Mouse (Mus musculus) forebrain, embryonic 16.5 days (tissue): ENCODE data around the gene Kctd12. TPM values are rescaled to one million over a fixed set of nuclear protein-coding genes. Genes with fewer than 3 reads are reported as not detected.
A peak's percentile ranks its signal among the peaks of the same experiment; 100 is the strongest.

Experiments
- ATAC-seq: fragments of 200-750 bp; cut with Nextera tagmentation; 2 replicates; pipeline ENCODE4 v1.8.0; 2017; ENCODE audit warnings: mild to moderate bottlenecking, moderate library complexity
- H3K27ac ChIP-seq: fragments of 300-500 bp; sonication (generic); 2 replicates; pipeline ENCODE4 v1.5.1; 2014; ENCODE audit warnings: low read length, control low read depth
- H3K27me3 ChIP-seq: fragments of 300-500 bp; sonication (generic); replicated peaks from 2 replicates; pipeline ENCODE4 v1.6.1; 2014; ENCODE audit warnings: low read length; ENCODE audit not compliant: control insufficient read depth, insufficient read depth
- H3K36me3 ChIP-seq: fragments of 300-500 bp; sonication (generic); 2 replicates; pipeline ENCODE4 v1.6.1; 2014; ENCODE audit not compliant: control insufficient read depth, insufficient read depth
- H3K4me1 ChIP-seq: fragments of 300-500 bp; sonication (generic); replicated peaks from 2 replicates; pipeline ENCODE4 v1.6.1; 2014; ENCODE audit warnings: low read length; ENCODE audit not compliant: control insufficient read depth, insufficient read depth
- H3K4me2 ChIP-seq: fragments of 300-500 bp; sonication (generic); 2 replicates; pipeline ENCODE4 v1.6.1; 2014; ENCODE audit warnings: mild to moderate bottlenecking, low read length, control low read depth
- H3K4me3 ChIP-seq: fragments of 300-500 bp; sonication (generic); replicated peaks from 2 replicates; pipeline ENCODE4 v1.5.1; 2014; ENCODE audit warnings: mild to moderate bottlenecking, low read length, control low read depth
- H3K9ac ChIP-seq: fragments of 300-500 bp; sonication (generic); replicated peaks from 2 replicates; pipeline ENCODE4 v1.6.1; 2014; ENCODE audit warnings: low read depth, low read length, control low read depth
- H3K9me3 ChIP-seq: fragments of 300-500 bp; sonication (generic); 2 replicates; pipeline ENCODE4 v1.6.1; 2016; ENCODE audit warnings: low read length; ENCODE audit not compliant: control insufficient read depth
- WGBS: fragments of 180-500 bp; shearing (Covaris S2); extraction: QIAGEN DNeasy Blood & Tissue Kit; methylation state at CpG from one replicate; pipeline ENCODE4 v1.1.7; 2014; 5-methylcytosine and 5-hydroxymethylcytosine counted together
- polyA plus RNA-seq: library from polyadenylated mRNA; unstranded; fragments of >200 nt; fragmentation: Nextera tagmentation; extraction: Ambion mirVana; gene quantifications from 2 replicates; pipeline ENCODE4 v1.2.1, GENCODE M21; 2015

The Kctd12 gene
- polyA plus RNA-seq, 1 experiment from 2014 or later, result 17.5 TPM

- WGBS, result 75% methylated on average over 5 of the region's 5 CpGs
- ATAC-seq, result no peak
- no peak overlapping the region for H3K9ac ChIP-seq
Measured at GRCm38 (mm10) chr14:102989866-102990265, 7.4 kb upstream of the Kctd12 start.

GRCm38 (mm10) chr14:102989254-102989653 lies 6.8 kb upstream of the Kctd12 start:
- H3K36me3 ChIP-seq, result no peaks in the 10 kb centered on the region
- no peak for ATAC-seq
- no peaks in the 10 kb centered on the region for H3K4me1 ChIP-seq
- H3K4me3 ChIP-seq, result no peak overlapping the region
- H3K9ac ChIP-seq, result no peak overlapping the region
- no peaks in the 10 kb centered on the region for H3K9me3 ChIP-seq
- no peaks in the 10 kb centered on the region for H3K27me3 ChIP-seq
- no peak overlapping the region for H3K27ac ChIP-seq
- H3K4me2 ChIP-seq, result no peak overlapping the region
- WGBS, result 84% methylated on average over 4 of the region's 4 CpGs

More at GRCm38 (mm10) chr14:102989866-102990265, 7.4 kb upstream of the Kctd12 start:
- H3K9me3 ChIP-seq, result no peaks in the 10 kb centered on the region
- H3K27me3 ChIP-seq, result no peaks in the 10 kb centered on the region
- no peak overlapping the region for H3K4me3 ChIP-seq
- no peaks in the 10 kb centered on the region for H3K4me1 ChIP-seq
- no peak overlapping the region for H3K27ac ChIP-seq
- H3K36me3 ChIP-seq, result no peaks in the 10 kb centered on the region
- H3K4me2 ChIP-seq, result no peak overlapping the region

- Histone ChIP-seq H3K27me3 (no peaks in the 10 kb centered on the region), H3K36me3 (no peaks in the 10 kb centered on the region), H3K4me1 (peaks cover 5% of the 10 kb centered on the region), H3K9ac (no peak overlapping the region), H3K27ac (no peak overlapping the region), H3K4me3 (no peak overlapping the region), H3K9me3 (no peaks in the 10 kb centered on the region), H3K4me2 (no peak overlapping the region)
- ATAC-seq, result no peak
- WGBS, result 74% methylated on average over 5 of the region's 5 CpGs
Measured at GRCm38 (mm10) chr14:102987626-102988025, 5.2 kb upstream of the Kctd12 start.

GRCm38 (mm10) chr14:102983686-102984085 lies 1.2 kb upstream of the Kctd12 start:
- no peak overlapping the region for H3K4me2 ChIP-seq
- H3K36me3 ChIP-seq, result no peaks in the 10 kb centered on the region
- ATAC-seq, result no peak
- H3K4me3 ChIP-seq, result no peak overlapping the region
- H3K9me3 ChIP-seq, result no peaks in the 10 kb centered on the region
- no peak overlapping the region for H3K27ac ChIP-seq
- peaks cover 9% of the 10 kb centered on the region for H3K4me1 ChIP-seq
- no peaks in the 10 kb centered on the region; the same call in 1 of the 2 replicates for H3K27me3 ChIP-seq
- no peak overlapping the region; the same call in 1 of the 2 replicates for H3K9ac ChIP-seq
- 78% methylated on average over 8 of the region's 8 CpGs for WGBS

- no peaks in the 10 kb centered on the region; the same call in 1 of the 2 replicates for H3K27me3 ChIP-seq
- peak; percentile 32 for ATAC-seq
- peak overlapping the region; percentile 79 for H3K9ac ChIP-seq
- peak overlapping the region; percentile 80 for H3K4me3 ChIP-seq
- under 1% methylated on average over 57 of the region's 76 CpGs for WGBS
- H3K4me2 ChIP-seq, result peak overlapping the region; percentile 95
- H3K36me3 ChIP-seq, result no peaks in the 10 kb centered on the region
- peak overlapping the region; percentile 71 for H3K27ac ChIP-seq
- H3K4me1 ChIP-seq, result peaks cover 9% of the 10 kb centered on the region
- H3K9me3 ChIP-seq, result no peaks in the 10 kb centered on the region
Measured at GRCm38 (mm10) chr14:102982016-102982626, 316 bp downstream of the Kctd12 start.

- no peaks in the 10 kb centered on the region; the same call in 1 of the 2 replicates for H3K27me3 ChIP-seq
- H3K4me3 ChIP-seq, result peak overlapping the region; percentile 80
- ATAC-seq, result peak; percentile 40
- peak overlapping the region; percentile 79 for H3K9ac ChIP-seq
- H3K4me2 ChIP-seq, result peak overlapping the region; percentile 95
- H3K27ac ChIP-seq, result peak overlapping the region; percentile 71
- no peaks in the 10 kb centered on the region for H3K9me3 ChIP-seq
- under 1% methylated on average over 62 of the region's 62 CpGs for WGBS
- peaks cover 9% of the 10 kb centered on the region for H3K4me1 ChIP-seq
- H3K36me3 ChIP-seq, result no peaks in the 10 kb centered on the region
Measured at GRCm38 (mm10) chr14:102981441-102982015, 909 bp downstream of the Kctd12 start.

GRCm38 (mm10) chr14:102980986-102981385 lies 1.5 kb downstream of the Kctd12 start:
- ATAC-seq, result no peak
- H3K27ac ChIP-seq, result peak overlapping the region; percentile 28
- WGBS, result 9% methylated on average over 14 of the region's 14 CpGs

GRCm38 (mm10) chr14:102980481-102980880 lies 2.0 kb downstream of the Kctd12 start:
- H3K4me2 ChIP-seq, result peak overlapping the region; percentile 95
- no peak overlapping the region for H3K27ac ChIP-seq
- H3K9me3 ChIP-seq, result no peaks in the 10 kb centered on the region
- H3K4me3 ChIP-seq, result peak overlapping the region; percentile 80
- H3K4me1 ChIP-seq, result peaks cover 9% of the 10 kb centered on the region
- no peaks in the 10 kb centered on the region for H3K36me3 ChIP-seq
- peak overlapping the region; percentile 79; the same call in 1 of the 2 replicates for H3K9ac ChIP-seq
- no peak for ATAC-seq
- H3K27me3 ChIP-seq, result no peaks in the 10 kb centered on the region; the same call in 1 of the 2 replicates
- WGBS, result 21% methylated on average over 7 of the region's 7 CpGs

More at GRCm38 (mm10) chr14:102980986-102981385, 1.5 kb downstream of the Kctd12 start:
- H3K4me1 ChIP-seq, result peaks cover 9% of the 10 kb centered on the region
- no peaks in the 10 kb centered on the region for H3K36me3 ChIP-seq
- H3K9ac ChIP-seq, result peak overlapping the region; percentile 79
- peak overlapping the region; percentile 95 for H3K4me2 ChIP-seq
- H3K4me3 ChIP-seq, result peak overlapping the region; percentile 80
- H3K27me3 ChIP-seq, result no peaks in the 10 kb centered on the region; the same call in 1 of the 2 replicates
- H3K9me3 ChIP-seq, result no peaks in the 10 kb centered on the region

GRCm38 (mm10) chr14:102979831-102980230 lies 2.6 kb downstream of the Kctd12 start:
- 17% methylated on average over 10 of the region's 10 CpGs for WGBS
- Histone ChIP-seq H3K4me1 (peaks cover 9% of the 10 kb centered on the region), H3K27me3 (no peaks in the 10 kb centered on the region; the same call in 1 of the 2 replicates), H3K27ac (0 out of 2 replicates have a peak overlapping the region, but pooled peaks have one; percentile 23), H3K9me3 (no peaks in the 10 kb centered on the region), H3K9ac (0 out of 2 replicates have a peak overlapping the region, but pooled peaks have one; percentile 32), H3K36me3 (no peaks in the 10 kb centered on the region), H3K4me2 (peak overlapping the region; percentile 45), H3K4me3 (peak overlapping the region; percentile 40)
- no peak for ATAC-seq
